ENCODE assay signal across 12 mouse cellular contexts in the genomic region with DNA sequence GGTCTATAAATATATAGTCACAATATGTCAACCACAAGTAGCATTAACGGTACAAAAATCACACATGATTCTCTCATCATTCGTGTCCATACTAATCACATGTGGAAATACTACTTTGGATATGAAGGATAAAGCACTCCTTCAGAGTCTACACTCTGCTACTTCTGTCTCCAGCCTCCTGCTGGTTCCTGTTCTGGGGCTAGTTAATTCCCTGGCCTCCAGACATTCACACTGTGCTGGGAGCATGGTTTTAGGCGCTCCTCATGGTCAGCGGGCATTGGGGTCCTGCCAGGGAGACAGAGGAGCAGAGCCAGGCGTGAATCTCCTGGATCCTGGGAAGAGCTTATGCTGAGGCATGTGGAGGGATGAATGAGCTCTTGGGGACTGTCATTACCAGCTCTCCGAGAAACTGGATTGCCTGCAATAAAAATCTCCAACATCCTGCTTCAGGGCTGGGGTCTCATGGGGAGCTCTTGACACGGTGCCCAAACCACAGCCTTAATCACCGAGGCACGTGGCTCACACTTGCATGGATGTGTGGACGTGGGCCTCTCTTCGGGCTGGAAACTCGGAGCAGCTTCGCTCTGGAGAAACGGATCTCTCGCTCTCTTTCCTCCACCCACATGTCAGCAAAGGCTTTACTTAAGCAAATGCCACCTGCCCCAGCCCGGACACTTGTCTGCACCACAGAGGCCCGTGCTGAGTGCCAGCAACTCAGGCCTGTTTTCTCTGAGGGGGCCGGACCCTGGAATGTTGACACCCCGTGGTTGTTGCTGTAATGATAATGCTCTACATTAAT.
DNase-seq lines count a peak whose midpoint lies in the region; ATAC-seq and TF ChIP-seq lines count a peak whose summit lies in the region.
"Had no signal": no experiment of that assay in that cellular context is flagged by ENCODE, and none has a peak within 500 bp of the region (broad histone marks: within the 10 kb centered on the region; RNA-seq: fewer than 3 reads in every experiment).

No protein-coding gene starts in this region.

- H3K4me1 ChIP-seq in liver, embryonic 16.5 days (ENCODE audit: control insufficient read depth, low read depth, low read length): peaks cover 24% of the 10 kb centered on the region
- H3K4me1 ChIP-seq: stomach, embryonic 15.5 days had no signal

- 71% methylated on average over 19 of the region's 19 CpGs for WGBS in liver, embryonic 16.5 days (ENCODE audit: insufficient replicate concordance)

- TF ChIP-seq CTCF in left cerebral cortex, adult 2 months (IDR thresholded peaks at IDR 0.05): no peak
- TF ChIP-seq CTCF in gastrocnemius, adult 2 months (IDR thresholded peaks at IDR 0.05): no peak

- no peak overlapping the region for H3K4me3 ChIP-seq in left cerebral cortex, adult 2 months
- no peak overlapping the region for H3K4me3 ChIP-seq in gastrocnemius, adult 2 months
- H3K4me3 ChIP-seq in liver, embryonic 16.5 days (ENCODE audit: low read depth, low read length): no peak overlapping the region
- H3K4me3 ChIP-seq: stomach, embryonic 15.5 days had no signal

- no peaks in the 10 kb centered on the region for H3K27me3 ChIP-seq in liver, embryonic 16.5 days (ENCODE audit: control insufficient read depth, insufficient read depth, low read depth, low read length)
- H3K27me3 ChIP-seq: stomach, embryonic 15.5 days had no signal

- DNase-seq in left cerebral cortex, adult 2 months (ENCODE audit: extremely low spot score in 1 of 2, low spot score in 2 of 2): no peak
- no peak for DNase-seq in left cerebral cortex, adult 8-10 months (ENCODE audit: low spot score in 2 of 2)
- DNase-seq in adipocyte (ENCODE audit: low spot score): peak; percentile 15
- peak; percentile 61 for DNase-seq in gastrocnemius, adult 2 months
- no peak for DNase-seq in thymus, postnatal 36 days
- no peak for DNase-seq in kidney, adult 11 months
- DNase-seq: adrenal gland, adult 2 months; cerebellum, adult 11-12 months; kidney, postnatal 14 days; lung, postnatal 4 days had no signal

- H3K27ac ChIP-seq in left cerebral cortex, adult 2 months: 0 out of 2 replicates have a peak overlapping the region, but pooled peaks have one; percentile 4
- H3K27ac ChIP-seq in gastrocnemius, adult 2 months: 0 out of 2 replicates have a peak overlapping the region, but pooled peaks have one; percentile 12
- peak overlapping the region; percentile 51 for H3K27ac ChIP-seq in liver, embryonic 16.5 days (ENCODE audit: low read length)
- H3K27ac ChIP-seq: stomach, embryonic 15.5 days had no signal

- ATAC-seq in liver, embryonic 16.5 days (ENCODE audit: low read depth): no peak

- H3K36me3 ChIP-seq in liver, embryonic 16.5 days (ENCODE audit: control insufficient read depth, insufficient read depth): no peaks in the 10 kb centered on the region
- H3K36me3 ChIP-seq: stomach, embryonic 15.5 days had no signal

- no peak overlapping the region for H3K9ac ChIP-seq in liver, embryonic 16.5 days (ENCODE audit: low read depth, low read length)
- H3K9ac ChIP-seq: stomach, embryonic 15.5 days had no signal

- H3K4me2 ChIP-seq in liver, embryonic 16.5 days (ENCODE audit: low read depth, low read length): no peak overlapping the region
- H3K4me2 ChIP-seq: stomach, embryonic 15.5 days had no signal

- H3K9me3 ChIP-seq in liver, embryonic 16.5 days (replicated peaks; ENCODE audit: control insufficient read depth, low read length): no peaks in the 10 kb centered on the region
- H3K9me3 ChIP-seq: stomach, embryonic 15.5 days had no signal

- intact Hi-C loops in left cerebral cortex, adult 2 months (cut with DNase I): loop anchor here (5.0 kb wide), 1 partner anchor 216 kb away; no protein-coding TSS in a partner anchor
- intact Hi-C loops in gastrocnemius, adult 2 months (cut with DNase I): loop anchor here (10.0 kb wide), 1 partner anchor 222 kb away; no protein-coding TSS in a partner anchor

Comparison
In these comparisons a context has a peak if more than half of its experiments do, and no peak if none do; other contexts are left out.
1. DNase-seq: peak in adipocyte (single experiment) and gastrocnemius, adult 2 months (single experiment); none in left cerebral cortex, adult 2 months (0 of 2), left cerebral cortex, adult 8-10 months (0 of 2), thymus, postnatal 36 days (0 of 2) and kidney, adult 11 months (single experiment).
2. Peak in every context shown above with its lines, with median percentiles within 50 percentile points of each other: H3K27ac ChIP-seq.